Mouse (Mus musculus) frontal cortex, postnatal 10 days (tissue): ENCODE measurements around the gene Trp53bp1.
A peak's percentile ranks its signal among the peaks of the same experiment; 100 is the strongest.

Experiments used
- DNase-seq, 2 experiments: peaks; one replicate each; pipeline ENCODE4 v3.0.0; 2022; ENCODE audit warnings: low spot score in 2 of 2, mixed read lengths in 1 of 2

Trp53bp1 gene

GRCm38 (mm10) chr2:121271236-121271927 lies at the start of gene Trp53bp1:
Gene Trp53bp1, minus strand, starts transcription at chr2:121271407.
- DNase-seq = peak; percentile 92 to 95

- DNase-seq = no peak
Measured at GRCm38 (mm10) chr2:121316278-121316677, 45.1 kb upstream of the Trp53bp1 start.

- no peak for DNase-seq
Measured at GRCm38 (mm10) chr2:121308997-121309416, 37.8 kb upstream of the Trp53bp1 start.

GRCm38 (mm10) chr2:121300036-121300435 lies 28.8 kb upstream of the Trp53bp1 start:
- no peak for DNase-seq

GRCm38 (mm10) chr2:121299471-121299870 lies 28.3 kb upstream of the Trp53bp1 start:
- no peak for DNase-seq

GRCm38 (mm10) chr2:121298131-121298530 lies 26.9 kb upstream of the Trp53bp1 start:
- DNase-seq = no peak

- no peak for DNase-seq
Measured at GRCm38 (mm10) chr2:121297701-121298100, 26.5 kb upstream of the Trp53bp1 start.

GRCm38 (mm10) chr2:121296754-121297231 lies 25.6 kb upstream of the Trp53bp1 start:
- DNase-seq = peak in 1 of 2 experiments; percentile 17

GRCm38 (mm10) chr2:121295608-121296571 lies 24.7 kb upstream of the Trp53bp1 start:
- DNase-seq = peak; percentile 55 to 69

- peak; percentile 73 to 75 for DNase-seq
Measured at GRCm38 (mm10) chr2:121294753-121295607, 23.8 kb upstream of the Trp53bp1 start.

GRCm38 (mm10) chr2:121294182-121294581 lies 23.0 kb upstream of the Trp53bp1 start:
- peak; percentile 31 to 35 for DNase-seq

GRCm38 (mm10) chr2:121292316-121293013 lies 21.3 kb upstream of the Trp53bp1 start:
- DNase-seq = no peak

- no peak for DNase-seq
Measured at GRCm38 (mm10) chr2:121289730-121290540, 18.7 kb upstream of the Trp53bp1 start.

- peak; percentile 95 to 97 for DNase-seq
Measured at GRCm38 (mm10) chr2:121288901-121289729, 17.9 kb upstream of the Trp53bp1 start, which contains the start of gene Map1a. Gene Map1a, plus strand, starts transcription at chr2:121289600.

- no peak for DNase-seq
Measured at GRCm38 (mm10) chr2:121287850-121288249, 16.6 kb upstream of the Trp53bp1 start.

GRCm38 (mm10) chr2:121271928-121272516 lies 815 bp upstream of the Trp53bp1 start:
- no peak for DNase-seq

- no peak for DNase-seq
Measured at GRCm38 (mm10) chr2:121270521-121271235, 529 bp downstream of the Trp53bp1 start.

- no peak for DNase-seq
Measured at GRCm38 (mm10) chr2:121268446-121268845, 2.8 kb downstream of the Trp53bp1 start.
